Mouse (Mus musculus) ovary, adult 2 months (tissue): Measurements from ENCODE around the gene Ppp1r3g. TPM values are rescaled to one million over a fixed set of nuclear protein-coding genes. Genes with fewer than 3 reads are reported as not detected.

Experiments used
- polyA plus RNA-seq: library from polyadenylated mRNA; depleted of rRNA; stranded (reverse); fragments of >200 nt; gene quantifications from 2 replicates; pipeline ENCODE4 v1.2.3, GENCODE M21; 2012; rRNA removed

Gene Ppp1r3g
- polyA plus RNA-seq = 0.12 and 0.26 TPM in 2 replicates

DNA sequence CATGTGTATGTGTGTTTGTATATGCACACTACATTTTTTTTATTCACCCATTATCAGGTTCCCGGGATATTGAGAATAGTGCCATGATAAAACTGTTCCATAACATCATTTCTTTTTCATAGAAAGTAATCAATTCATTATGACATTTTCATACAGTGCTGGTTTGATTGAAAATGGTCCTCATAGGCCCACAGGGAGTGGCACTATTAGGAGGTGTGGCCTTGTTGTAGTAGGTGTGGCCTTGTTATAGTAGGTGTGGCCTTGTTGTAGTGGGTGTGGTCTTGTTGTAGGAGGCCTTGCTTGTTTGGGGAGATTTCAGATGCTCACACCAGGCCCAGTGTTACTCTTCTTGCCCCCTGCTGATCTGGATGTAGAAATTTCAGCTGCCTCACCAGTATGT is at the start of gene Ppp1r3g:
TSS of gene Ppp1r3g (plus strand) at position 301 of the 400 bp plus-strand sequence.

Other genes starting within 250 kb of the Ppp1r3g start
- gene Rpp40, start 52.5 kb upstream of the Ppp1r3g start, polyA plus RNA-seq = 6.2 and 8.7 TPM in 2 replicates
- gene Fars2, start 158.6 kb downstream of the Ppp1r3g start, polyA plus RNA-seq = 48.8 and 49.9 TPM in 2 replicates
- 4.9 and 11.4 TPM in 2 replicates for gene Lyrm4, start 158.7 kb downstream of the Ppp1r3g start, polyA plus RNA-seq